Mouse (Mus musculus): Measurements from ENCODE around the gene Ankrd23.
A peak's percentile ranks its signal among the peaks of the same experiment; 100 is the strongest.
"Not testable (repeated sequence)": the region's sequence is repeated elsewhere in the genome, so short reads cannot be mapped to it uniquely, and the experiment has no call there.

Ankrd23 gene

DNA sequence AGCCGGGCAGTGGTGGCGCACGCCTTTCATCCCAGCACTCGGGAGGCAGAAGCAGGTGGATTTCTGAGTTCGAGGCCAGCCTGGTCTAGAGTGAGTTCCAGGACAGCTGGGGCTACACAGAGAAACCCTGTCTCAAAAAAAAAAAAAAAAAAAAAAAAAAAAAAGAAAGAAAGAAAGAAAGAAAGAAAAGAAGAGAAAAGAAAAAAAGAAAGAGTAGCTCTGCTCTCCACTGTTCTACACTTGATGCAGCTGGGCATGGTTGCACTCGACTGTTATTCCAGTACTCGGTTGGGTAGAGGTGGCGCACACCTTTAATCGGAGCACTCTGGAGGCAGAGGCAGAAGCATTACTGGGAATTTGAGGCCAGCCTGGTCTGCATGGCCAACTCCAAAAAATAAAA is at the start of gene Ankrd23:
Gene Ankrd23 (minus strand): TSS at position 101 of the 400 bp plus-strand sequence.
- DNase-seq: not testable (repeated sequence)

DNA sequence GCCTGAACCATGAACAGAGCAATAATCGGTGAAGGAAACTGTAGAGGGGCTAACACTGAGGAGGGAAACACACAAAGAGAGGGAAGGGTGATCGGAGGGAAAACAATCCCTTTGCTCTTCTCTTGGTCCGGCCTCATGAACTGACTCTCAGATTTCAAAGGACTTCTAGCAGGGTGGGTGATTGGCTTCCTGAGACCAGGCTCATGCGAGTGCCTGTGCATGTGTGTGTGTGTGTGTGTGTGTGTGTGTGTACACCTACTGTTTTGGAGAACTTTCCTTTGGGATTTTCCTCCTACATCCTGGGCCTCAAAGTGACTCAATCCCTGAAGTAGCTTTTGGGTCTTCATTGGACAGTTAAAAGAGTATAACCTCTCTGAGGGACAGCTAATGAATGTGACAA is 49.6 kb upstream of the Ankrd23 start:
- no peak for DNase-seq

DNA sequence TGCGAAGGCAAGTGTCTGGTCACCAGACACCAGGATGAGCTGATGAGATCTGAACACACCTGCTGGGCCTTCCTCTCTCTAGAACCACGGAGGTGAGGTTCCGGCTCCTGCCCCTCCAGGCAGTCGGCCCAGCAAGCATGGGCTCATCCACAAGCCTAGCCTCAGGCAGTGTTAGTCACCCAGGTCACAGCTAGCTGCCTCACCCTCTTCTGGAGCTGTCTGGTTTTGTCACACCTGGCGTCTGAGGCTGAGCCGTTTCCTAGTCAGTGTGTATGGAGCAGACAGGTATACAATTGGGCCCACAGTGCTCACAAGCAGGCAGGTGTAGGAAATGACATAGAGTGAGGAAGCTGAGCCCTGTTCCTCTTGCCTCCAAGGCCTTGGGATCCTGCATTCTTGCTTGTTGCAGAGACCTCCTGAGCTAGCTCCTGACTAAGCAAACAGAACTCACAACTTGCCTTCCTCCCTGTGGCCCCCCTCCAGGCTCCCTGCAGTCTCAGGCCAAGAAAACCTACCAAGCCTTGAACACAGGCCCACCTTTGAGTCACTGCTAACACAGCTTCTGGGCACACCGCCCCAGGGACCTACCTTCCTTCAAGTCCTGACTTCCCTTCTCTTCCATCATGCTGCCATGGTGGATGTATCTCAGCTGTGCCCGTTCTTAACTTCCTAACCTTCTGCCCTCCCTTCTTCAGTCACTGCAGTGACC is 46.9 kb upstream of the Ankrd23 start:
- no peak for DNase-seq

DNA sequence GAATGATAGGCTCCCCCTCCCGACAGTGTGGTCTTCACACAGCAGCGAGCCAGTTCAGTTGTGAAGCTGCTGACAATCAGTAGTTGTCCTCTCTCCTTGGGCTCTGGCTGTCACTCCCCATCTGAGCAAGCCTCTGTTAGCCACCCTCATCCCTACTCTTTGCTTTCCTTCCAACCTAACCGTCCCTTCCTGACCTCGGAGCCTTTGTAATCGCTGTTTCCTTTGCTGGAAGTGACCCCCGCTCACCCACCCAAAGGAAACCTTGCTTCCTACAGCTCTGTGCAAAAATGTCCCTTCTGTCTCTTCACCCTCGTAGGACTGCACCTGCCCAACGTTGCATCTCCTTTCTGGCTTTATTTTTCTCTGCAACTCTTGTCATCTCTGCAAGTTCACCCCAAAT is 45.5 kb upstream of the Ankrd23 start:
- DNase-seq: no peak

DNA sequence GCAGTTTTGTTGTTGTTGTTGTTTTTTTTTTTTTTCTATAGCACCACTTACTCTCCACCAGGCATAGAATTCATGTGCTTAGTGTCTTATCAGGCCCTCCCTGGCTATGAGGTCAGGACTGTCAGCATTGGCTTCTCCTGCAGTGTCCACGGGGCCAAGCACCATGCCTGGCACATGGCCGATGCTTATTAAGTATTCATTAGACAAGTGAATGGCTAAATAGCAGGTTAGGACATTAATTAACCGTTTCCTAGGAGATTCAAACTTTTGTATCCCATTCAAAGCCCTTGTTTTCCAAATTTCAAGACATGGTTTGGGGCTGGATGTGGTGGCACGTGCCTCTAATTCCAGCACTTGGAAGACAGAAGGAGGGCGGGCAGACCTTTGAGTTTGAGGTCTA is 44.6 kb upstream of the Ankrd23 start:
- no peak for DNase-seq

DNA sequence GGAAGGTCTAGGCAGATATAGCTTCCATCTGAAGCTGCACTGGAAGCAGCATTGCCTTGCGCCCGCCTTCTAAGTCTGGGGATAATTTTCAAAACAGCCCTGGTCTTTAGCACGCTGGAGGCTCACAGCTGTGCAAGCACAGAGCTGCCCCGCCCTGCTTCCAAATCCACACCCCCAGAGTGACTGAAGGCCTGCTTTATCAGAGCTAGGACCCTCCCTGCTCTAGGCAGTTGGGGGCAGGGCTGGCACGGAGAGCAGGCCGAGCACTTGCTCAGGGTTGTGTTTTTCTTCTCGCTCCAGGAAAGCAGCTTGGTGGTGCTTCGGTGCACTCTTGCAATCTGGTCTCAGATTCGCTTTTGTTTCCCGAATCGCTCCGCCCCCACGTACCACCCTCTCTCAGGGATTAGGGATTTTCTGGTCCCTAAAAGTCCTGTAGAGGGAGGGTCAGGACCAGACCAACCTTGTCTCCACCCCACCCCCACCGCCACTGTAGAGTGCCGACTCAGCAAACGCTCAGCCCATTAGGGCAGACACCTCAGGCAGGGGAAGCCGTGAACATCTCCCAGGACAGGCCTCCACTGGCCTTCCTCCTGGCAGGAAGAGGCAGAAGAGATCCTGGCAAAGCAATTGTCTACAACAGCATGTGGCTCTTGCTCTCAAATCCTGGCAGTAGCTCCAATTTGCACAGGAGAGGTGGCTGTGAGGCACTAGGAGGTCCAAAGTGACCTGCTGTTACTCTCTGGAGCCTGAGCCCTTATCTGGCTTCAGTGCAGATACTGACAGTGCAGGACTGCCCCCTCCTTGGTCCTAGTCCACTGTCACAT is 43.9 kb upstream of the Ankrd23 start:
- peak; percentile 66 to 67 for DNase-seq

DNA sequence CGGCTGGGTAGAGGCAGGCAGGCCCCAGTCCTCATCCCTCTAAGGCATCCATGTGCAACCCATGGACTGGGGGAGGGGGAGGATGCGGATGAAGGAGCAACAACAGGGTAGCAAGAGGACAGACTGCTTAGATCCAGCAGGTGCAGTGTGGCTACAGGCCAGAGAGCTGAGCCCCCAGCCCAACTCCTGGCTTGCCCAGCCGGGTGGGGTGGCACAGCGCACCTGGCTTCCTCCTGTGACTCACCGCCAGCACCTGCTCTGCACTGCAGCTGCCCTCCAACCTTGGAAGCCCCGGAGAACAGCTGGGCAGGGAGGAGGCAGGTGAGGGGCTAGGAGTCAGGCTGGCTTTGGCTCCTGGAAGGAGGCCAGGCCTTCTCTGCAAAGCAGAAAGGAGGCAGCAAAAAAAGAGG is 43.3 kb upstream of the Ankrd23 start:
- DNase-seq: no peak

DNA sequence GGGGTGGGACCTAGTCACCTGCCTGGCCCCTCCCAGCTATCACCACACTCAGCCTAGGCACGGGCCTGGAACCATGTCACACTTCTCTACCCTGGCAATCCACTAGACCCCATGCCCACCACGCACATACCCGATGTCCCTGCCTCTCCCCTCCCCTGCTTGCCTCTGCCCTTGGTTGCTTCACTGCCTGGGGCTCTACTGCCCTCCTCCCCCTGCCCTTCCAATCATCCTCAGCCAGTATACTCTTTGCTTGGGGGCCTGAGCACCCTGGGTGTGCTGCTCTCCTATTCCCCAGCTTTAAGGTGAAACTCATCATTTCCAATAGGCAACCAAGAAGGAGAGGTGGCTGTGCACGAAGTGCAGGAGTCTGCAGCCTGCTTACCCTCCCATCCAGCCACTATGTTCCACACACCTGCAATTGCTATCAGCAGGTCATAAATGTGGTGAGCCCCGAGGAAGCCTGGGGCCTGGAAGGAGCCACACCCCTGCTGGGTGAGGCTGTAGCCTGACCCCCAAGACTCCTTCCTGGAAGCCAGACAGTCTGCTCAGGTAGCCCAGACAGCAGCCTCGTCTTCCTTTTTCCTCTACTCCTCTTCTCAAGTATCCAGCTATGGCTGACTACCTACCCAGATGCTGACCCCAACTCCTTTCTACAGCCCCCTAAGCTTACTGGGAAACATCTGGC is 40.5 kb upstream of the Ankrd23 start:
- no peak for DNase-seq

DNA sequence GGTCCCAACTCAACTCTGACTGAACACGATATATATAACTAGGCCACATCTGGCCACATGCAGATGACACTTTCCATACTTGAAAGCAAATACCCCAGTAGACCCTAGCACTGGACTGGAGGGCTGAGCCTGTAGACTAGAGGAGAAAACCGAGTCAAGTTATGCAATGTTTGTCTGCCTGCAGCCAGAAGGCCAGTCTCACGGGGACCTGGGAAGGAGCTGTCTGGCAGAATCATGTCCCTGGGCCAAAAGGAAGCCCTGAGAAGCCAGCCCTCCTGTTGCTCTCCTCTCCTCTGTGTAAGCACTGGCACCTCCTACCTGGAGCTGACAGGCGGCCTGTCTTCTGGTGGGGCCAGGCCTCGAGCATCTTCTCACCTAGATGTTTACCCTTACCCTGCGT is 38.7 kb upstream of the Ankrd23 start:
- no peak for DNase-seq

DNA sequence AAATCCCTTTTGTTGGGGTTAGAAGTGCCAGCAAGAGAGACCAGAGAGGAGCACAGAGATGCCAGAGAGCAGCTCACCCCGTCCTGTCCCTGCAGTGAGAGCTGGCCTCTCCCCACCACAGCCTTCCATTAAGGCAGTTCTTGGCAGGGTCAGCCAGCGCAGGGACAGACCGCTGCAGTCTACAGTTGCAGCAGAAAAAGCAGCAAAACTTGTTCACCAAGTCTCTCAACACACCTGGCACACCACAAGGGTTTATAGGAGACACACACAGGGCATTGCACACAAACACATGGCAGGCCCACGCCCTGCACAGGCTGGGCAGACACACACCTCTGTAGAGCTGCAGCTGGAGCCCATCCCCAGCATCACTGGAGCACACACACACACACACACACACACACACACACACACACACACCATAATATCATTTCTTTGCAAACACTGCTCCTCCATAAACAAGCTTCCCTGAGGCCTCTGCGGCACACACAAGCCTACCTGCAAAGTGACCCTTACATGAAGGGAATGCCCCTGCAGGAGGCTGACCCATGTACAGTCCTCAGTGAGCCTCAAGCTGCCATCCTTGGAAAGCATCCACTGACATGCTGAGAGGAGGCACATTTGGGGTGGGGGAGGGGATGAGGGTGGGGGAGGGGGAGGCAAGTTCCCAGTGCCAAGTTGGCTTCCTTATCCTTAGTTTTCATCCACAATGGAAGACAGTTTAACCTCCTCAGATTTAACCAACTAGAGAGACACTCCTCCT is 37.7 kb upstream of the Ankrd23 start:
- peak; percentile 55 to 64 for DNase-seq

DNA sequence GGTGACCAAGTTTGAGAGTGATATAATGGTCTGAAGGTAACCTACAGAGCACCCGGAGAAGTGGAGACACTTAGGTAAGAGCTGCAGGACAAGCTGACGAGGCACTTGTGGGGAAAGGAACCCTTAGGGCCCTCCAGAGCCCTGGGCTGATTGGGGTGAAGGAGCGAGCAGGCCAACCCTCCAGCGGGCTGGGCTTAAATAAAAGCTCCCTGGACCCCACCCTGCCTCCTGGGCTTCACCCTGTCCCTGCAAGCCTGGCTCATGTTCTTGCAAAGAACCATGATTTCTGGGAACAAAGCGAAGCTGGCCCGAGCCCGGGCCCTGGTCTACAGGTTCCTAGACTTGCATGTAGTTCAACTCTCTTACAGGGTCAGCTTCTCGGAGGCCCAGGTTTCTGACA is 36.8 kb upstream of the Ankrd23 start:
- DNase-seq: peak in 1 of 2 experiments; percentile 61

DNA sequence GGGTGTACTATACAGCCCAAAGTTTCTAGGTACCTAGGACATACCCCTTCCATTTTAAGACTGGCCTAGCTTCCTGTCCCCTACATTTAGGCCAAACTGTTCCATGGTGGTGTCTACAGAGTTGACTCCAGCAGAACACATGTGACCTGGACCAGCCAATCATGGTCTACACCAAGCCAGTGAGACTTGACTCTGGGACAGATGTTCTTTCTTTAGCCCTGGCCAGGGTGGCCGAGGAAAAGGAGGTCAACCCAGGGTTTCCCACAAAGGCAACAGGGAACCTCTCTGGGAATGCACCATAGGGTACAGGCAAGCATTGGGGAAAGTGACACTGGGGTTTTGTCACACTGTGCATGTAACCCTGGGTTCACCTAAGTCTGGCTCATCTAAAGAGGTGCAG is 36.0 kb upstream of the Ankrd23 start:
- DNase-seq: peak in 1 of 2 experiments; percentile 42

DNA sequence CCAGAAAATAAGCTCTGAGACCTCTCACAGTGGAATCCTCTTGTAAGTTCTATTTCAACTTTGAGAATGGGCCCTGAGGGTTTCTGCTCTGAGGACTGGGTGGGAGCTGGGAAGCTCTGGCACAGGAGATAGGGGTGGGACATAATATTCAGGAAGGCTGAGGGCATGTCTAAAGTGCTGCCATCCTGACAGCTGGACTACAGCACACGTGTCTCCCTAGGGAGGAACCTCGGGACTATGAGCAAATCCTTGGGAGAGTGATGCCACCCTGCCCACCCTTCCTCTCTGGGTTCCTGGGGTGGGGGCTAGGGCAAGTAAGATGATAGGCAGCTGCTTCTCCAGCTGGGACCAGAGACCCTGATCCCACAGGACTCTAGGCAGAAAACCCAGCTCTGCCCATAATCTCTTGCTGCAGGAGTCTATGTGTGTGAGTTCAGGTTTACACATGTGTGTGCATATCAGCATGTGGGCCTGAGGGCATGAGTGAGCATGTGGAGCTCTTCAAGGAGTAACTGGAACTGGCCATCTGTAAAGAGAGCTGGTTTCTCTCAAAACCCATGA is 35.5 kb upstream of the Ankrd23 start:
- DNase-seq: no peak

DNA sequence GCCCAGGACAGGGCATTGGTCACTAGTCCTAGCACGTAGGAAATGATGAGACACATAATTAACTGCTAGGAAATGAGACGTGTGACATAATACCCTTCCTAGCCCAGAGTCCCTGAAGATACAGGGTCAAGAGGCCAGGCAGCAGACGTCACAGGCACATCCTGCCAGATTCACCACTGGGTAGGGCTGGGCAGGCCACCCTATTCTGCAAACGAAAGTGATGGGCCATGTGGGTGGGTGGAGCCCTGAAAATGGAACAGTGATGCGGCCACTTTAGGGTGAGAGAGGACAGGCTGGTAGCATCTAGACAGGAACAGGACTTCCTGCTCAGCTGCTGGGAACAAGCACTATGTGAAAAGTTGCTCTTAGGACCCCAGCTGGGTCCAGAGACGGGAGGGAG is 34.9 kb upstream of the Ankrd23 start:
- DNase-seq: peak; percentile 82 to 88

DNA sequence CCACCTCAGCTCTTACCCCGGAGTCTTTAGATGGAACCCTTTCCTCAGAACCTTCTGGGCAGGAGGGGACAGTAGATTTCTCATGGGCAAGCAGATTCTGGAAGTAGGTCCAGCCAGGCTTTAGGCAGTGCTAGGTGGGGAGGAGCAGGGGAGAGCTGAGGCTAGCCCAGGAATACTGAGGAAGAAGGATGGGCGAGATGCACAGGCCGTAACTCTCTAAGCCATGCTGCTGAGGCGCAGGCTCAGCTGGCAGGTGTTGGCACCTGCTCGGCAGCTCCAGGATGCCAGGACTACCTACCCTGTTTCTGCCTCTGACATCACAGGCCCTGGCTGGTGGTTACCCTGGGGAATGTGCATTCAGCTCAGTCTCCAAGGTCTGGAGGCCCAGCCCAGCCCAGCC is 33.6 kb upstream of the Ankrd23 start:
- no peak for DNase-seq

DNA sequence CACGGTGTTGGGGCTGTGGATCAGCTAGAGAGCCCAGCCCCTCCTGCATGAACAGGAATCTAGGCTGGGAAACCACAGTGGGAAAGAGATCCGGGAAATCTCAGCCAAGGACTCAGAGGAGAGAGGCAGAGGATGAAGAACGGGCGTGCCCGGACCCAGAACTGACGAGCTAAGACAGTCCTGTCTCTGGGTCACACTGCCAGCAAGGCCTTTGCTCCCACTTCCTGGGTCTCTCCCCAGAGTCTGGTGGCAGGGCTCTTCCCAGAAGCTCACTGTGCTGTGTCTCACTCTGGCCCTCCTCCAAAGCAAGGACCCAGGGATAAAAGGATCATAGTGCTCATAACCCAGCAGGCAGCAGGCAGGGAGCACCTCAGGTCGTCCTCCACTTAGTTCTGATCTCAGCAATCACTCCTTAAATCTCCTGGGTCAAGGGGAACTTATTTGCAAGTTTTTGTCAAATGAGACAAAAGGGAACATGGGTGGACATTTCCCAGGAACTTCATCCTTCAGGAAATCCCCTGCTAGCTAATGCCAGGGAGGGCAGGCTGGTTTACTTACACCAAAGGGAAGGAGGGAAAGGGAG is 33.1 kb upstream of the Ankrd23 start:
- no peak for DNase-seq

DNA sequence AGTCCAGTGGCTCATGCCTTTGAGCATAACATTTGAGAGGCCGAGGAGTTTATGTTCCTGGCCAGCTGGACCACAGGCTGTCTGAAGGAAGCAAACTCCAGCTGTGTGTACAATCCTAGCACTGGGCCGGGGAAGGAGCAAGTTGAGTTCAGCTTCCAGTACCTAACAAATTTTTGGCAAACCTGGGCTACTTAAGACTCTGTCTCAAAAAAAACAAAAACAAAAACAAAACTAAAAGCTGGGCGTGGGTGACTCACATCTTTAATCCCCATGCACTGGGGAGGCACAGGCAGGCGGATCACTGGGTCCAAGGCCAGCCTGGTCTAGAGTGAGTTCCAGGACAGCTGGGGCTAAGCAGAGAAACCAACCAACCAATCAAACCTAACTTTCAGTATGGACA is 32.1 kb upstream of the Ankrd23 start:
- DNase-seq: no peak

DNA sequence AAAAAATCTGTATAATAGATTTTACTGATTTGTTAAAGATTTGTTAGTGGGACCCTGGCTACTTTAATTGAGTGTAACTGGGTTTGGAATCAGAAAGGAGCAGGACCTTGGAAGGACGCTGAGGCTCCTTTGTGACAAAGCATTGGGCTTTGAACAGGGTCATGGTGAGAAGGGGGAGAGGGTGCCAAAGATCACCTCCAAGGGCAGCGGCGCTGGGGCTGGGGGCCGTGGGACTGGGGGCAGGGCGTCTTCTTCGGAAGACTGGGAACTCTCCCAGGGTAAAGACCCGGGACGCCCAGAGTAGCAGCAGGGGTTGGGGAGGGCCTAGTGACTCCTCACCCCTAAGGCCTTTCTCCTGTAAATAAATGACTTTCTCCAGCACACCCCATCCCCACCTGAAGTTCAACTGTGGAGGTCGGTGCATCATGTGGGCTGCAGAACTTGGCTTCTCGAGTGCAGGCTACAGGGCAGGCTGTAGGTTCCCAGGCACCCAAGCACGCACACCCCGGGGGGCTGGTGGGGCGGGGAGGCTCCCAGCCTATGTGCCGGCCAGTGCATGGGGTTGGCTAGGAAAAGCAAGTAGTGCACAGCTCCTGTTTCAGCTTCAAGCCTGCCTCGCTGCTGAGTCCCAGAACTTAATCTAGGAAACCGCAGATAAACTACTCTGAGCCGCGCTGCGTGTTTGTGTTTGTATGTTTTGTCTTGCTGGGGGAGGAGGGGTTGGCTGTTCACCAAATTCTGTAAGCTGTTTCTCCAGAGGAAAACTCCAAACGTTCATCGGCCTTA is 31.3 kb upstream of the Ankrd23 start:
- DNase-seq: no peak

DNA sequence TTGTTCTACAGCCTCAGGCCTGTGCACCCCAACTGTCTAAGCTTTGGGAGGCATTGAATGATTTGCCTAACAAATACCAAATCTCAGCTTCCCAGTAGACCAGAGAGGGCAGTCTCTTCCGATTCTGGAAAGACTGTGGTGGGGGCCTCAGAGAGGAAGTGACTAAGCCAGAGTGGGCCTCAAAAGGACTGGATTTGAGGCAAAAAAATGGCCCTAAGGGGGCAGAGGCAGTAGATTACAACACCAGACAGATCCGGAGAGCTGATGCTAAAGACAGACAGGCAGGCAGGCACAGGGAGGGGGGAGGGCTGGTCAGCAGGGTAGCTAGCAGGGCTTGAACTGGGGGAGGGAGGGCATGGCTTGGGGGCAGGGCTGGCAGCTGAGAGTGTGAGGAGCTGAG is 29.7 kb upstream of the Ankrd23 start:
- DNase-seq: no peak

DNA sequence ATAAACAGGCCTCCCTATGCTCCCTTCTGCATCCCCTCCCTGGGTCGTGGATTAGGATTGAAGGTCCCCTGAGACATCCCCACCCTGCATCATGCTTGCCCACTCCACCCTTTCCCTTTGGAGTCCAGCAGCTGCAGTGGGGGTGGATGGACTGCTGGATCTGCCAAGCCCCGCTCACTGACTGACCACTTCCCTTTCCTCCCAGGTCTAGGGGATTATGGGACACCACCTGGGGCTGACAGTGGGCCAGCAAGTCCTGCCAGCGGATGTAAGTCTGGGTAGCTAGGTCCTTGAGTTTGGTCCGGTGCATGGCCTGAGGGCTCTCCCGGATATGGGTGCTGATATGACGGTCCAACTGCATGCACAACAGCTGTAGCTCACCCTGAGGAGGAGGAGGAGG is 27.4 kb upstream of the Ankrd23 start:
- DNase-seq: no peak

DNA sequence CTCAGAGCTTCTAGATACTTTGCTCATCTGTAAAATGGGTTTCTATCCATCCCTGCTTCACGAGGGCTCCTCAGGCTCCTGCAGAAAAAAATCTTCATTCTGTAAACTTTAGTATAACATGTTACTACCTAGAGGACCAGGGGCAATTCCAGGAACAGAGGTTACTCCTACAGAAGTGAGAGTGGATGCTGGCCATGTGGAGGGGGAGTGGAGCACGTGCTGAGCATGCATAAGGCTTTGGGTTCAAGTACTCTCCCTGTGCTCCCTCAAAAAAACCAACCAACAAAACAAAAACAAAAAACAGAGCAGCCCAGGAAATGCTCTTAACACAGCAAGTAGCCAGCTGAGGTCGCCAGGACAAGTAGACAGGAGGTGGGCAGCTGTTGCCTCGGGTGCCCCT is 26.9 kb upstream of the Ankrd23 start:
- no peak for DNase-seq

Data from lung, adult 18-20 months (tissue).